Mouse (Mus musculus) intestine, embryonic 14.5 days (tissue): ENCODE measurements around the gene Brk1. TPM values are rescaled to one million over a fixed set of nuclear protein-coding genes. Genes with fewer than 3 reads are reported as not detected.

Experiments used
- ATAC-seq: fragments of 200-750 bp; cut with Nextera tagmentation; replicated peaks from 2 replicates; pipeline ENCODE4 v1.8.0; 2017; ENCODE audit warnings: low read depth, moderate number of reproducible peaks, moderate TSS enrichment, moderate library complexity; ENCODE audit not compliant: low FRiP score, low TSS enrichment
- DNase-seq: peaks from one replicate; pipeline ENCODE4 v3.0.0-alpha.2; 2018; ENCODE audit warnings: low spot score
- H3K27ac ChIP-seq: fragments of 300-500 bp; sonication (generic); 2 replicates; pipeline ENCODE4 v1.5.1; 2014; ENCODE audit warnings: low read depth, mild to moderate bottlenecking, control low read depth
- H3K27me3 ChIP-seq: fragments of 300-500 bp; sonication (generic); replicated peaks from 2 replicates; pipeline ENCODE4 v1.6.1; 2014; ENCODE audit warnings: low read length, control low read depth; ENCODE audit not compliant: control insufficient read depth, insufficient read depth
- H3K36me3 ChIP-seq: fragments of 300-500 bp; sonication (generic); 2 replicates; pipeline ENCODE4 v1.6.1; 2014; ENCODE audit warnings: low read length, control low read depth; ENCODE audit not compliant: control insufficient read depth, insufficient read depth
- H3K4me1 ChIP-seq: fragments of 300-500 bp; sonication (generic); replicated peaks from 2 replicates; pipeline ENCODE4 v1.6.1; 2014; ENCODE audit warnings: low read length, control low read depth, mixed read lengths; ENCODE audit not compliant: control insufficient read depth, insufficient read depth
- H3K4me2 ChIP-seq: fragments of 300-500 bp; sonication (generic); 2 replicates; pipeline ENCODE4 v1.6.1; 2014; ENCODE audit warnings: low read length
- H3K4me3 ChIP-seq: fragments of 300-500 bp; sonication (generic); 2 replicates; pipeline ENCODE4 v1.5.1; 2014; ENCODE audit warnings: low read depth, low read length, control low read depth, mixed read lengths
- H3K9ac ChIP-seq: fragments of 300-500 bp; sonication (generic); 2 replicates; pipeline ENCODE4 v1.6.1; 2014; ENCODE audit warnings: mild to moderate bottlenecking, low read length
- H3K9me3 ChIP-seq: fragments of 300-500 bp; sonication (generic); 2 replicates; pipeline ENCODE4 v1.6.1; 2016; ENCODE audit warnings: low read length, control low read depth; ENCODE audit not compliant: control insufficient read depth
- WGBS: fragments of 180-500 bp; shearing (Covaris S2); extraction: QIAGEN DNeasy Blood & Tissue Kit; methylation state at CpG from one replicate; pipeline ENCODE4 v1.1.7; 2014; 5-methylcytosine and 5-hydroxymethylcytosine counted together
- polyA plus RNA-seq: library from polyadenylated mRNA; unstranded; fragments of >200 nt; fragmentation: Nextera tagmentation; extraction: Ambion mirVana; gene quantifications from 2 replicates; pipeline ENCODE4 v1.2.1, GENCODE M21; 2014

Gene Brk1
- polyA plus RNA-seq, 1 experiment from 2014 or later, result 238 TPM

- DNase-seq (no peak), ATAC-seq (no peak)
- H3K27me3 ChIP-seq, result no peaks in the 10 kb centered on the region
- peaks cover 47% of the 10 kb centered on the region for H3K36me3 ChIP-seq
- no peak overlapping the region for H3K4me2 ChIP-seq
- no peak overlapping the region for H3K4me3 ChIP-seq
- H3K27ac ChIP-seq, result no peak overlapping the region
- no peak overlapping the region for H3K9ac ChIP-seq
- WGBS, result 95% methylated on average over 4 of the region's 4 CpGs
- H3K9me3 ChIP-seq, result no peaks in the 10 kb centered on the region
- no peaks in the 10 kb centered on the region for H3K4me1 ChIP-seq
Observed at GRCm38 (mm10) chr6:113632863-113633262, 28.3 kb downstream of the Brk1 start.

- H3K36me3 ChIP-seq, result no peaks in the 10 kb centered on the region
- no peaks in the 10 kb centered on the region for H3K27me3 ChIP-seq
- ATAC-seq, result peak; percentile 91
- peak; percentile 93 for DNase-seq
- H3K27ac ChIP-seq, result 0 out of 2 replicates have a peak within 1 kb of the TSS, but pooled peaks have one; percentile 4
- peak within 1 kb of the TSS; percentile 50 for H3K4me3 ChIP-seq
- H3K9me3 ChIP-seq, result no peaks in the 10 kb centered on the region
- H3K4me2 ChIP-seq, result peak within 1 kb of the TSS; percentile 61
- peak within 1 kb of the TSS; percentile 51 for H3K9ac ChIP-seq
- no peaks in the 10 kb centered on the region for H3K4me1 ChIP-seq
- 7% methylated on average over 37 of the region's 37 CpGs for WGBS
Observed at GRCm38 (mm10) chr6:113638302-113639040, 33.9 kb downstream of the Brk1 start, which contains the start of gene Irak2. Gene Irak2, plus strand, starts transcription at chr6:113638467.

- Histone ChIP-seq H3K9me3 (no peaks in the 10 kb centered on the region), H3K36me3 (no peaks in the 10 kb centered on the region), H3K4me1 (no peaks in the 10 kb centered on the region), H3K27ac (no peak overlapping the region), H3K4me2 (no peak overlapping the region), H3K27me3 (no peaks in the 10 kb centered on the region), H3K9ac (no peak overlapping the region), H3K4me3 (no peak overlapping the region)
- ATAC-seq (no peak), DNase-seq (no peak)
- WGBS, result 82% methylated on average over 4 of the region's 4 CpGs
Observed at GRCm38 (mm10) chr6:113639201-113639600, 34.6 kb downstream of the Brk1 start.

GRCm38 (mm10) chr6:113642605-113643004 is 38.0 kb downstream of the Brk1 start:
- ATAC-seq, result no peak
- Histone ChIP-seq H3K9me3 (no peaks in the 10 kb centered on the region), H3K27me3 (no peaks in the 10 kb centered on the region), H3K36me3 (no peaks in the 10 kb centered on the region), H3K27ac (no peak overlapping the region), H3K4me1 (no peaks in the 10 kb centered on the region), H3K4me2 (no peak overlapping the region), H3K4me3 (no peak overlapping the region), H3K9ac (no peak overlapping the region)
- DNase-seq, result no peak
- WGBS, result 83% methylated on average over 8 of the region's 8 CpGs

GRCm38 (mm10) chr6:113643021-113643420 is 38.4 kb downstream of the Brk1 start:
- Histone ChIP-seq H3K4me3 (no peak overlapping the region), H3K36me3 (no peaks in the 10 kb centered on the region), H3K27ac (no peak overlapping the region), H3K27me3 (no peaks in the 10 kb centered on the region), H3K9ac (no peak overlapping the region), H3K4me1 (no peaks in the 10 kb centered on the region), H3K9me3 (no peaks in the 10 kb centered on the region), H3K4me2 (no peak overlapping the region)
- DNase-seq, result no peak
- WGBS, result 77% methylated on average over 4 of the region's 4 CpGs
- no peak for ATAC-seq

GRCm38 (mm10) chr6:113643967-113644366 is 39.4 kb downstream of the Brk1 start:
- no peaks in the 10 kb centered on the region for H3K9me3 ChIP-seq
- 92% methylated on average over 2 of the region's 2 CpGs for WGBS
- no peak for DNase-seq
- H3K4me3 ChIP-seq, result no peak overlapping the region
- no peak overlapping the region for H3K4me2 ChIP-seq
- H3K27me3 ChIP-seq, result no peaks in the 10 kb centered on the region
- no peaks in the 10 kb centered on the region for H3K4me1 ChIP-seq
- no peak overlapping the region for H3K9ac ChIP-seq
- H3K36me3 ChIP-seq, result no peaks in the 10 kb centered on the region
- no peak overlapping the region for H3K27ac ChIP-seq
- ATAC-seq, result no peak

- Histone ChIP-seq H3K9me3 (no peaks in the 10 kb centered on the region), H3K27me3 (no peaks in the 10 kb centered on the region), H3K4me3 (no peak overlapping the region), H3K36me3 (no peaks in the 10 kb centered on the region), H3K4me2 (no peak overlapping the region), H3K4me1 (no peaks in the 10 kb centered on the region), H3K9ac (no peak overlapping the region), H3K27ac (no peak overlapping the region)
- DNase-seq, result no peak
- 80% methylated on average over 8 of the region's 8 CpGs for WGBS
- ATAC-seq, result no peak
Observed at GRCm38 (mm10) chr6:113644808-113645207, 40.2 kb downstream of the Brk1 start.

GRCm38 (mm10) chr6:113649346-113650196 is 45.0 kb downstream of the Brk1 start:
- Histone ChIP-seq H3K4me1 (no peaks in the 10 kb centered on the region), H3K27ac (no peak overlapping the region), H3K9ac (no peak overlapping the region), H3K4me3 (no peak overlapping the region), H3K27me3 (no peaks in the 10 kb centered on the region), H3K9me3 (no peaks in the 10 kb centered on the region), H3K4me2 (no peak overlapping the region), H3K36me3 (no peaks in the 10 kb centered on the region)
- no peak for ATAC-seq
- 81% methylated on average over 7 of the region's 7 CpGs for WGBS
- DNase-seq, result no peak
